Mouse (Mus musculus): ENCODE measurements around the gene AC124108.1.

- TF ChIP-seq CTCF (IDR thresholded peaks at IDR 0.05; ENCODE audit: control insufficient read depth, insufficient read depth, insufficient read length) = no peak
- TF ChIP-seq CEBPB (IDR thresholded peaks at IDR 0.05; ENCODE audit: low read depth) = no peak
- no peak for TF ChIP-seq MAX (IDR thresholded peaks at IDR 0.05)
- TF ChIP-seq MYOD1 (IDR thresholded peaks at IDR 0.05; ENCODE audit: control insufficient read depth, insufficient read length, low read depth) = no peak
- TF ChIP-seq USF1 (IDR thresholded peaks at IDR 0.05; ENCODE audit: low read depth) = no peak
- no peak for TF ChIP-seq MYOG (IDR thresholded peaks at IDR 0.05; ENCODE audit: control insufficient read depth, extremely low read depth, insufficient read length)
These were observed 30.9 kb downstream of the AC124108.1 start for GRCm38 (mm10) chr1:132222166-132222565.

Measured in C2C12 (cell line).